Mouse (Mus musculus) midbrain, embryonic 12.5 days (tissue): ENCODE data around the gene Psmd3. TPM values are rescaled to one million over a fixed set of nuclear protein-coding genes. Genes with fewer than 3 reads are reported as not detected.

ENCODE experiments used
- ATAC-seq: fragments of 200-750 bp; cut with Nextera tagmentation; 2 replicates; pipeline ENCODE4 v1.8.0; 2017; ENCODE audit warnings: low read depth, moderate TSS enrichment, moderate library complexity; ENCODE audit not compliant: low FRiP score
- H3K27ac ChIP-seq: fragments of 300-500 bp; sonication (generic); replicated peaks from 2 replicates; pipeline ENCODE4 v1.5.1; 2016; ENCODE audit warnings: mild to moderate bottlenecking
- H3K27me3 ChIP-seq: fragments of 300-500 bp; sonication (generic); 2 replicates; pipeline ENCODE4 v1.6.1; 2016; ENCODE audit warnings: mild to moderate bottlenecking
- H3K36me3 ChIP-seq: fragments of 300-500 bp; sonication (generic); 2 replicates; pipeline ENCODE4 v1.6.1; 2016
- H3K4me1 ChIP-seq: fragments of 300-500 bp; sonication (generic); 2 replicates; pipeline ENCODE4 v1.6.1; 2016
- H3K4me2 ChIP-seq: fragments of 300-500 bp; sonication (generic); replicated peaks from 2 replicates; pipeline ENCODE4 v1.6.1; 2016; ENCODE audit warnings: mild to moderate bottlenecking, moderate library complexity
- H3K4me3 ChIP-seq: fragments of 300-500 bp; sonication (generic); 2 replicates; pipeline ENCODE4 v1.5.1; 2016; ENCODE audit warnings: mild to moderate bottlenecking
- H3K9ac ChIP-seq: fragments of 300-500 bp; sonication (generic); replicated peaks from 2 replicates; pipeline ENCODE4 v1.6.1; 2016; ENCODE audit warnings: mild to moderate bottlenecking, moderate library complexity
- H3K9me3 ChIP-seq: fragments of 300-500 bp; sonication (generic); 2 replicates; pipeline ENCODE4 v1.6.1; 2016; ENCODE audit warnings: mild to moderate bottlenecking
- WGBS: fragments of 180-500 bp; shearing (Covaris S2); methylation state at CpG from one replicate; pipeline ENCODE4 v1.1.7; 2016; 5-methylcytosine and 5-hydroxymethylcytosine counted together
- polyA plus RNA-seq: library from polyadenylated mRNA; unstranded; fragments of >200 nt; fragmentation: Nextera tagmentation; extraction: Ambion mirVana; gene quantifications from 2 replicates; pipeline ENCODE4 v1.2.1, GENCODE M21; 2016

Psmd3 gene
- polyA plus RNA-seq, 1 experiment from 2014 or later: 244 TPM

DNA sequence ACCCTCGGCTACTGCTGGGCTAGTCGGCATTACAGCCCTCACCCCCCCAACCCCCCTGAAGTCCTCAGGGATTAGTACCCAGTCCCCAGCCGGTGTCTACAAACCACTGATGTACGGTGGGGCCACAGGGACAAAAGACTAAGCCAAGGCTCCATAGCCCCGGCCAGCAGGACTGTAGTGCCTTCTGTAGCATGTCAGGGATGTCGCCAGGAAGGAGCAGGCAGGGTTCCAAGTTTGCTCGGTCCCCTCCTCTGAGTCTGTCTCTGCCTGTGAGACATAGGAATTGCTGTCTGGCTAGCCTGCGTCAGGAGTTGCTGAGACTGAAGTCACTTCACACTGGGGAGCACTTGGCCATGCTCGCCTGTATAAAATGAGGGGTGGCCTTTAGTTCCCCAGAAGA lies 11.9 kb downstream of the Psmd3 start:
- 90% methylated on average over 9 of the region's 9 CpGs for WGBS
- no peak overlapping the region for H3K9ac ChIP-seq
- no peaks in the 10 kb centered on the region for H3K27me3 ChIP-seq
- no peaks in the 10 kb centered on the region for H3K4me1 ChIP-seq
- no peak overlapping the region for H3K27ac ChIP-seq
- no peak overlapping the region for H3K4me2 ChIP-seq
- no peak for ATAC-seq
- no peak overlapping the region for H3K4me3 ChIP-seq
- H3K9me3 ChIP-seq: no peaks in the 10 kb centered on the region
- peaks cover 75% of the 10 kb centered on the region for H3K36me3 ChIP-seq

- H3K4me2 ChIP-seq: no peak overlapping the region
- H3K9me3 ChIP-seq: no peaks in the 10 kb centered on the region
- ATAC-seq: no peak
- H3K4me3 ChIP-seq: no peak overlapping the region
- H3K4me1 ChIP-seq: no peaks in the 10 kb centered on the region
- H3K36me3 ChIP-seq: peaks cover 64% of the 10 kb centered on the region
- H3K9ac ChIP-seq: no peak overlapping the region
- H3K27ac ChIP-seq: no peak overlapping the region
- no peaks in the 10 kb centered on the region for H3K27me3 ChIP-seq
- 75% methylated on average over 14 of the region's 14 CpGs for WGBS
These were observed 13.1 kb downstream of the Psmd3 start for GRCm38 (mm10) chr11:98695408-98695807.

- Histone ChIP-seq H3K4me2 (no peak overlapping the region), H3K9ac (no peak overlapping the region), H3K27me3 (no peaks in the 10 kb centered on the region; the same call in 1 of the 2 replicates), H3K4me3 (no peak overlapping the region), H3K9me3 (no peaks in the 10 kb centered on the region), H3K36me3 (peaks cover 52% of the 10 kb centered on the region), H3K4me1 (no peaks in the 10 kb centered on the region), H3K27ac (no peak overlapping the region)
- 91% methylated on average over 14 of the region's 14 CpGs for WGBS
- no peak for ATAC-seq
These were observed 14.3 kb downstream of the Psmd3 start for GRCm38 (mm10) chr11:98696454-98697216.

DNA sequence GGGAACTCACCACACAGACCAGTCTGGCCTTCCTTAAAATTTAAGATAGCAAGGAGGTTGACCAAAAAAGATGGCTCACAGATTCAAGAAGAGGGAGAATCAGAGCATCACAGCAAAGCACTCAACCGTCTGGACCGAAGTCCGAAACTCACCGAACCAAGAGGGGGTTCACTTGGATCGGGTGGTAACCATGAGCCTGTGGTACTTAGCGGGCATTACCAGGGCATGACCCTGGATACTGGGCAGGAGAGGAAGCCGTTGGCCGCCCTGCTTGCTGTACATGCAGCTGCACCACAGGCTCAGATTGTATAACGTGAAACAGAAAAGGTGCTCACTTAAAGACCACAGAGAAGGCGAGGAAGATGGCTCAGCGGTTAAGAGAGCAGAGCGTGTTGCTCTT lies 14.9 kb downstream of the Psmd3 start:
- no peaks in the 10 kb centered on the region for H3K4me1 ChIP-seq
- ATAC-seq: no peak
- no peak overlapping the region for H3K4me2 ChIP-seq
- H3K27me3 ChIP-seq: no peaks in the 10 kb centered on the region; the same call in 1 of the 2 replicates
- no peaks in the 10 kb centered on the region for H3K9me3 ChIP-seq
- peaks cover 46% of the 10 kb centered on the region for H3K36me3 ChIP-seq
- H3K9ac ChIP-seq: no peak overlapping the region
- WGBS: 90% methylated on average over 12 of the region's 12 CpGs
- H3K4me3 ChIP-seq: no peak overlapping the region
- no peak overlapping the region for H3K27ac ChIP-seq

DNA sequence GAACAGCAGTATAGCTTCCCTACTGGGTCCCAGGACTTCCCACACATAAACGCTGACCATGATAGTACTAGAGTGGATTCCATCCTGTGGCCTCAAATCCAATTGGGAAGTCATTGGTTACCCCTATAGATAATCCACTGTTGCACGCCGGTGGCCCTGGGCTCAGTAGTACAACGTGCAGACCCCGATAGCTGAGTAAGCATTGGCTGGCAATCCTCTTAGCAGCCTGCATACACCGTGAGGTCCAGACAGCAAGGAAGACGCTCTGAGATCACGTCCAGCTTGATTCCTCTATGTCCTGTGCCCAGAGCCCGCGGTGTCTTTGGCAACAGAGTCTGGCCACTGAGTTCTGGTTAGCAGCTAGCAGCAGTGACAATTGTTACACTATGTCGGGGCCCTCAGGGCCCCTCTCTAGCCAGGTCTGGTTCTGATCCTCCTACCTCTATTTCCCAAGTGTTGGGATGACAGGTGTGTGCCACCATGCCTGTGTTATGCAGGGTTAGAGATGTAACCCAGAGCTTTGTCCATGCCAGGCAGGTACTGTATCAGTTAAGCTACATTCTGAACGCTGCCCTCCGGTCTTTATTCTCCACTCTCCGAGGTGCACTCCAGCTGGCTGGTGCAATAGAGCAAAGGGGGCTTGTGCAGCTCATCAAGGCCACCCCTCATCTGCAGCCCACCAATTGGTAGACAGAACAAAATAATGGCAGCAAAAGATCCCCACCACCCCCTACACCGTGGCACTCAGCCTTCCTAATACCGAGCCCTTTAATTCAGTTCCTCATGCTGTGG lies 16.7 kb downstream of the Psmd3 start:
- no peak overlapping the region for H3K4me2 ChIP-seq
- no peak overlapping the region for H3K9ac ChIP-seq
- whole genome bisulfite sequencing: 83% methylated on average over 16 of the region's 16 CpGs
- H3K4me3 ChIP-seq: no peak overlapping the region
- no peak overlapping the region for H3K27ac ChIP-seq
- ATAC-seq: no peak
- H3K36me3 ChIP-seq: peaks cover 30% of the 10 kb centered on the region
- H3K9me3 ChIP-seq: no peaks in the 10 kb centered on the region
- no peaks in the 10 kb centered on the region; the same call in 1 of the 2 replicates for H3K27me3 ChIP-seq
- H3K4me1 ChIP-seq: no peaks in the 10 kb centered on the region

- no peak for ATAC-seq
- H3K27ac ChIP-seq: no peak overlapping the region
- H3K27me3 ChIP-seq: no peaks in the 10 kb centered on the region; the same call in 1 of the 2 replicates
- 33% methylated on average over 4 of the region's 4 CpGs for WGBS
- H3K9me3 ChIP-seq: no peaks in the 10 kb centered on the region
- H3K4me2 ChIP-seq: no peak overlapping the region
- no peaks in the 10 kb centered on the region for H3K4me1 ChIP-seq
- no peak overlapping the region for H3K9ac ChIP-seq
- no peak overlapping the region for H3K4me3 ChIP-seq
- peaks cover 30% of the 10 kb centered on the region for H3K36me3 ChIP-seq
These were observed 17.6 kb downstream of the Psmd3 start for GRCm38 (mm10) chr11:98699911-98700310.

DNA sequence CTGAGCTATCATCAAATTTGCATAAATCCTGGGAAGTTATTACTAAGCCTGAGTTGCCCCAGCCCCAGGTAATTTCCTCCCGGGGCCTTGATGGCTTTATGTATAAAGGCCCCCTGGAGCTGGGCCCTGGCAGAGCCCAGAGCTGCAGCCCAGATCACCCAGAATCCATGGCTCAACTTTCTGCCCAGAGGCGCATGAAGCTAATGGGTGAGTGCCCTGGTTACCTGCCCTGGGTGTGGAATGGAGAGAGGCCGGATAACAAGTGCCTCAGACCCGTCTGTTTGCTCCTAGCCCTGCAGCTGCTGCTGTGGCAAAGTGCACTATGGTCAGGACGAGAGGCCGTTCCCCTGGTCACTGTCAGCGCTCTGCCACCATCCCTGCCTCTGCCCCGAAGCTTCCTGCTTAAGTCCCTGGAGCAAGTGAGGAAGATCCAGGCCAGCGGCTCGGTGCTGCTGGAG lies 18.9 kb downstream of the Psmd3 start, which contains the start of gene Csf3:
Csf3 (plus strand) TSS at position 51 of the 458 bp plus-strand sequence.
- H3K27me3 ChIP-seq: no peaks in the 10 kb centered on the region; the same call in 1 of the 2 replicates
- no peaks in the 10 kb centered on the region for H3K9me3 ChIP-seq
- H3K4me3 ChIP-seq: no peak within 1 kb of the TSS
- H3K4me1 ChIP-seq: no peaks in the 10 kb centered on the region
- peaks cover 30% of the 10 kb centered on the region for H3K36me3 ChIP-seq
- H3K27ac ChIP-seq: no peak within 1 kb of the TSS
- no peak within 1 kb of the TSS for H3K4me2 ChIP-seq
- ATAC-seq: no peak
- H3K9ac ChIP-seq: no peak within 1 kb of the TSS
- 43% methylated on average over 10 of the region's 10 CpGs for WGBS

GRCm38 (mm10) chr11:98702323-98702722 lies 20.0 kb downstream of the Psmd3 start:
- Histone ChIP-seq H3K27ac (no peak overlapping the region), H3K36me3 (peaks cover 35% of the 10 kb centered on the region), H3K4me2 (no peak overlapping the region), H3K9me3 (no peaks in the 10 kb centered on the region), H3K27me3 (no peaks in the 10 kb centered on the region; the same call in 1 of the 2 replicates), H3K9ac (no peak overlapping the region), H3K4me1 (no peaks in the 10 kb centered on the region), H3K4me3 (no peak overlapping the region)
- ATAC-seq: no peak
- 76% methylated on average over 5 of the region's 5 CpGs for WGBS

DNA sequence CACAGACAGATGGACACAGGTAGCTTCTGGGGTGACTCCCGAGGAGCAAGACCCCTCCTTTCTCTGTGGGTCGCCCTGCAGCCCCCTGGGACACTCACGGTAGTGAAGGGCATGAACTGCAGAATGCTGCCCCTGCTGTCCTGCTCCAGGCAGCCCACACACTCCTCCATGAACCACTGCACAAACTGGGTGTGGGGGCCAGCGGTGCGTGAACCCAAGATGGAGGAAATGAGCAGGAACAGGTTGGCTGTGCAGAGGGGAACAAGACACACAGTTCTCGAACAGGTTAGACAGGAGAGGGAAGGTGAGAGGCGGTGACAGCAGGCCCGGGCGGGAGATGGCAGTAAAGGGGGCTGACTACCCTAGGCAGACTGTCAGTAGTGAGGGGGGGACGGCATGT lies 22.7 kb downstream of the Psmd3 start:
- Histone ChIP-seq H3K4me2 (no peak overlapping the region), H3K9ac (no peak overlapping the region), H3K27ac (no peak overlapping the region), H3K27me3 (no peaks in the 10 kb centered on the region; the same call in 1 of the 2 replicates), H3K4me3 (no peak overlapping the region), H3K9me3 (no peaks in the 10 kb centered on the region), H3K4me1 (no peaks in the 10 kb centered on the region), H3K36me3 (peaks cover 61% of the 10 kb centered on the region)
- ATAC-seq: no peak
- WGBS: 93% methylated on average over 10 of the region's 10 CpGs

DNA sequence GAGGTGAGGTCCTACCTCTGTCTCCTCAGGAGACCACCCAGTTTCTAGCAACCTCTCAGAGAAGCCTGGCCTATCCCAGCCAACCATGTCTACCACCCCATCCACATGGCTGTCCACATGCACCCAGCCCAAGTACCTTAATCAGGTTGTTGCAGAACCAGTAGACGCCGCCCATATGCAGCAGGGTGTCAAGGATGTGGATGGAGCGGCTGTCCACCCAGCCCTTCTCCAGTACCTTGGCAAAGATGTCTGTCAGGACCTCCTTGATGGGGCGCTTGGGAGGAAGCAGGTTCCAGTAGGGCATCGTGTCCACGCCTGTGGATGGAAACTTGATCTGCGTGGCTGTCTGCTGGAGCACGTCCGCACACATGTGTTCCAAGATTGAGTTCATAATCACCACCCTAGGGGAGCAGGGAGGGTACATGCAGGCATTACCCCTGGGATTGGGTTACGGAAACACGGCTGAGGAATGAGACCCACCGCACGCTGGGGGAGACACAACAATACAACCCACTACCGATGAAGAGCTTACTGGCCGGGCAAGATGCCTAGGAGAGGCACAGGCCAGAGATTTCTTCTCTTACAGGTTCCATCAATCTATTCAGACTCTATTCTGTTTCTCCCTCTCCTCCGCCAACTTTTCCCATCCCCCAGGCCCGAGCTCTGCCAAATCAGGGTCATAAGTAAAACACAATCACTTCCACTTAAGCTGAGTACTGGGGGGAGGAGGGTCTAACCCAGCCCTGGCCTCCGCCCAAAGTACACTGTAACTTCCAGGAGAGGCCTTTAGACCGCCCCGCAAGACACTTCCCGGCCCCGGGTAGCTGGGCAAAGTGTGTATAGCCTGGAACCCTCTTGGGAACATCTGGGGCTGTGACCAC lies 25.3 kb downstream of the Psmd3 start:
- no peak overlapping the region for H3K9ac ChIP-seq
- no peak overlapping the region for H3K4me2 ChIP-seq
- 91% methylated on average over 22 of the region's 22 CpGs for WGBS
- no peak overlapping the region for H3K4me3 ChIP-seq
- peaks cover 75% of the 10 kb centered on the region for H3K36me3 ChIP-seq
- no peaks in the 10 kb centered on the region for H3K27me3 ChIP-seq
- no peaks in the 10 kb centered on the region for H3K9me3 ChIP-seq
- no peaks in the 10 kb centered on the region for H3K4me1 ChIP-seq
- no peak overlapping the region for H3K27ac ChIP-seq
- ATAC-seq: no peak

DNA sequence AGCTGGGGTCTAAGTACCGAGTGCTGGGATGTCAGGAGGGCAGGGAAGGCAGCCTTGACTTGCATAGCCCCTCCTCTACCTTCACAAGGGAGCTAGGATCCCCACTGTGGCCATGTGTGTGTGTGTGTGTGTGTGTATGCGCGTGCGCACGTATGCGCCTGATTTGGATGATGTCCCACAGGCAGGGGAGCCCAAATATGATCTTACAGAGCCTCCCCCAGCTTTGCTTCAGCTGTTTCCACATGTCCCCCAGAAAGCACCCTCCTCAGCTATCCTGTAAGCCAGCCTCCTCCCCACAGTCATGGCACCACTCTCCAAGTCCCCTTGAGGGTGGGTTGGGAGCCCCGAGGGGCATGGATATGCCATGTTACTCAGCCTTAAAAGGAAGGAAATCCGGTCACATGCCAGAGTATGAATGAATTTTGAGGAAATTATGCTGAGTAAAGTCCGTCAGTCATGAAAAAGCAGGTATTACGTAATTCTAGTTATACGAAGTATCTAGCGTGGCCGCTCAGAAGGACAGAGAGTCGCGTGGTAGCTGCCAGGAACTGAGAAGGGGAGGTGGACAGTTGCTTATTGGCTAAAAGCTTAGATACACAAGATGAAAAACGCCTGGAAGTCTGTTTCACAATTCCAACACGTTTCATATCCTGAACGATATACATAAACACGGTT lies 26.1 kb downstream of the Psmd3 start:
- Histone ChIP-seq H3K9me3 (no peaks in the 10 kb centered on the region), H3K9ac (no peak overlapping the region), H3K36me3 (peaks cover 83% of the 10 kb centered on the region), H3K27me3 (no peaks in the 10 kb centered on the region), H3K4me1 (no peaks in the 10 kb centered on the region), H3K27ac (no peak overlapping the region), H3K4me2 (no peak overlapping the region), H3K4me3 (no peak overlapping the region)
- 93% methylated on average over 19 of the region's 19 CpGs for WGBS
- no peak for ATAC-seq
